Mouse (Mus musculus) left cerebral cortex, postnatal 14 days (tissue): ENCODE data around the gene Gm14459. TPM values are rescaled to one million over a fixed set of nuclear protein-coding genes. Genes with fewer than 3 reads are reported as not detected.
"Not testable (repeated sequence)": the region's sequence is repeated elsewhere in the genome, so short reads cannot be mapped to it uniquely, and the experiment has no call there.

ENCODE experiments used
- DNase-seq, 2 experiments: peaks; one replicate each; pipeline ENCODE4 v3.0.0; 2021 to 2022; ENCODE audit warnings: low spot score in 2 of 2, mixed read lengths in 1 of 2
- intact Hi-C: fragments of 180-260 bp; cut with DNase I; formaldehyde crosslinking; loops from one replicate; pipeline ENCODE4 v1.15.1; 2025
- long read RNA-seq, 2 experiments: library from polyadenylated mRNA; stranded (forward); transcript quantifications; one replicate each; pipeline ENCODE4 v2.0.0; 2021
- total RNA-seq, 2 experiments: library from RNA; stranded (reverse); gene quantifications; 2 replicates each; pipeline ENCODE4 v1.2.3; 2021

The Gm14459 gene
- not detected for total RNA-seq
- long read RNA-seq, experiment 1, result 0 reads
- long read RNA-seq, experiment 2, result 0 reads

DNA sequence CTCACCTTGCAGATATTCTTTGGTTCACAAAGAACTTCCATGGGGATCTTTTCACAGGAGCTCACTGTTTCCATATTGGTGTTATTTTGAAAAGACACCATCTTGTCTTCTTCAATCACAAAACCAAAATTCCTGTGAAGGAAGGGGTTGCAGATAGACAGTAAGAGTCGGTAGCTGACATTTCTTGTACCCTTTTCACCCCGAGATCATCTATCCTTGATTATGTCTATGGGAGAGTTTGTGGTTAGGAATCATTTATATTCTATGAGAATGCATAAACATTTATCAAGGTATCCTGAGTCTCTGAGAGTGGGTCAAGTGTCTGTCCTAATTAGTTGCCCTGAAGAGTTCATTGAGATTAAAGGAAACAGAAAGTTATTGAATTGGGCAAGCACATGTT, at the start of gene Gm14459:
Gene Gm14459, minus strand, starts transcription at position 101 of the 400 bp plus-strand sequence.
- intact Hi-C loops, result no loop called here
- DNase-seq, result no peak

DNA sequence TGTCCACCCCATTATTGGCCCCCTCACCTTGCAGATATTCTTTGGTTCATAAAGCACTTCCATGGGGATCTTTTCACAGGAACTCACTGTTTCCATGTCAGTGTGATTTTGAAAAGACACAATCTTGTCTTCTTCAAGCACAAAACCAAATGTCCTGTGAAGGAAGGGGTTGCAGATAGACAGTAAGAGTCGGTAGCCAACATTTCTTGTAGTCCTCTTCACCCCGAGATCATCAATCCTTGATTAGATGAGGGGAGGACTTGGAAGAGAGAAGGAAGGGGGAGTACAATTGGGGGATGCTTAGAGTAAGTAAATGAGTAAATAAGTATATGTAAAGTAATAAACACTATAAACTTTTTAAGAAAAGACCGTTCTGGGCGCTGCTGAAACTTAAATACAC, 23.4 kb upstream of the Gm14459 start, which contains the start of gene Ssxb6:
Gene Ssxb6, minus strand, starts transcription at position 101 of the 400 bp plus-strand sequence.
- DNase-seq, intact Hi-C loops: not testable (repeated sequence)

Other genes starting within 250 kb of the Gm14459 start
- gene Ssxb10, start 197.5 kb downstream of the Gm14459 start, total RNA-seq, result not detected
- gene Ssxb9, start 158.0 kb downstream of the Gm14459 start, total RNA-seq, result not detected
- not detected for gene Ssxb1, start 111.6 kb downstream of the Gm14459 start, total RNA-seq
- gene Ssxb2, start 63.2 kb downstream of the Gm14459 start, total RNA-seq, result not detected
- not detected for gene Ssxb6, start 23.3 kb upstream of the Gm14459 start, total RNA-seq
- not detected for gene Ssxb3, start 66.9 kb upstream of the Gm14459 start, total RNA-seq
- not detected for gene Ssxb8, start 165.9 kb upstream of the Gm14459 start, total RNA-seq
- gene Ssx9, start 223.5 kb upstream of the Gm14459 start, total RNA-seq, result not detected